Mouse (Mus musculus) CD4-positive helper T cell, adult 2 months (primary cell): ENCODE results near the gene Gm732.

Experiments used
- DNase-seq: peaks from one replicate; pipeline ENCODE4 v3.0.0-alpha.2; 2012; ENCODE audit warnings: low read depth, missing footprints, low spot score

The Gm732 gene

DNA sequence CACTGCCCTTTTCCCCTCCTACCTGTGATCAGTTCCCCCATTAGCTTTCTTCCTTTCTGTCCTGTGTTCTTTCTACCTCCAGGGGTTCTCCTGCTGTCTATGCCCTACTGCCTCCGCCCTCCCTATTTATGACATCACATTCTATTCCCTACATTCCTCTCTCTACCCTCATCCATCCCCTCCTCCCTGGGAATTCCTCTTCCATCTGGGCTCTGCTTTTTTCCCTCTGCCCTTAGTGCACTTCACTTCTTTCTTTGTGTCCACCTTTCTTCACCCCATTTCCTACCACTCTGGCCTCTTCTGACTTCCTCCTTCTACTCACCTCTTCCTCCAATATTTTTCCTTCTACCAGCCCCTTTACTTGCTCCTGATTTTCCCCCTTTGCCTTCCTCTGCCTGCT is at the start of gene Gm732:
Gene Gm732 (minus strand): TSS at position 101 of the 400 bp plus-strand sequence.
- no peak for DNase-seq
